Mouse (Mus musculus) left cerebral cortex, adult 18-20 months (tissue): ENCODE results near the gene Nt5c3. TPM values are rescaled to one million over a fixed set of nuclear protein-coding genes. Genes with fewer than 3 reads are reported as not detected.

Experiments
- DNase-seq, 2 experiments: peaks; one replicate each; pipeline ENCODE4 v3.0.0; 2021 to 2022; ENCODE audit warnings: low spot score in 2 of 2, mixed read lengths in 1 of 2
- total RNA-seq, 2 experiments: library from RNA; stranded (reverse); gene quantifications; 2 replicates each; pipeline ENCODE4 v1.2.3; 2021

The Nt5c3 gene
- total RNA-seq, 2 experiments from 2014 or later = 57.1 to 60.8 TPM

DNA sequence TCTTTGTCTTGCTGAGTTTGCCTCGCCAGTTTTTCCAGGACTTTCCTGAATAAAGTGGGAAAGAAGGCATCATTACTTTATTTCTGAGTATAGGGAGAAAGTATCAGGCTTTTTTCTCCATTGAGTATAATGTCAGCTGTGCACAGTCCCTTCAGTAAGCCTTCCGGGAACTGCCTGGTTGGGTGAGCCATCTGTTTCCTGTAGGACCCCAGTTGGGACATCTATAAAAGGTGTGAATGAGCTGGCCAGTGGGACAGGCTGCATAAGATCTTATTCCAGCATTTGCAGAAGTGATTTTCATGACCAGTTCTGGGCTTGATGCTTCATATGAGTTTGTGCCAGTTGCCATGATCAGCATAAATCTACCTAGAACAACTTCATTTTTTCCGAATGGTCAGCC lies 80.5 kb downstream of the Nt5c3 start:
- no peak for DNase-seq

DNA sequence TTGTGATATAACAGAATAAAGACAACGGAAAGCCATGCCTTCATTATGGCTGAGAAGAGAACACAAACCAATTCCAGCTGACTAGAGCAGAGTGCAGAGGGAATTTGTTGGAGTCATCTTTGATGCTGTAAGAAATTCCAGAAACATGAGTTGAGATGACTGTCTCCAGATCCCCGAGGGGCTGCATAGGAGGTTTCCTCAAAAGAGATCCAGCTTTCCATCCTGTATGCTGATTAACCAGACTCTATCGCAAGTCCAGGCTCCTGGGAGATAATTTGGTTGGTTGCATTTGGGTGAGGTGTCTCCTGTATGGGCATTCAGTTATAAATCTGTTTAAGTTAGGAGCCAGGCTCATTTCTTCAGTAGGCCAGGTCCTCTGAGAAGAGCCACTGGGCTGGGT lies 86.1 kb downstream of the Nt5c3 start:
- DNase-seq = no peak

DNA sequence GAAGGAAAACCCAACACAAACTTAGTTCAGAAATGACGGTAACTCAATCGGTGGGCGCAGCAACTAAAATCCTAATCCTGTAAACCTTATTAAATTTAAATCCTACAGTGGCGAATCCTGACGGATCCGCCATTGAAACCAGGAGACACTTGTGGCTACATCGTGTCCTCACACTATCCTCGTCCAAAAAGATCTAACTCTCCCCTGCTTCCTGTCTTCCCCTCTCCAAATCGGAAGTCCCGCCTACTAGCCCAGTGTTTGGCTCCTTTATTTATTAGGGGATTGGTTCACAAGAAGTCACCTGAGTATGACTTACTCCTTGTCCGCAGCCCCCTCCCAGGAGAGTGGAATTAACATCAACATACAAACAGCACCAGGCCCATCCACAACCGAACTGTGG lies 86.6 kb downstream of the Nt5c3 start:
- no peak for DNase-seq

DNA sequence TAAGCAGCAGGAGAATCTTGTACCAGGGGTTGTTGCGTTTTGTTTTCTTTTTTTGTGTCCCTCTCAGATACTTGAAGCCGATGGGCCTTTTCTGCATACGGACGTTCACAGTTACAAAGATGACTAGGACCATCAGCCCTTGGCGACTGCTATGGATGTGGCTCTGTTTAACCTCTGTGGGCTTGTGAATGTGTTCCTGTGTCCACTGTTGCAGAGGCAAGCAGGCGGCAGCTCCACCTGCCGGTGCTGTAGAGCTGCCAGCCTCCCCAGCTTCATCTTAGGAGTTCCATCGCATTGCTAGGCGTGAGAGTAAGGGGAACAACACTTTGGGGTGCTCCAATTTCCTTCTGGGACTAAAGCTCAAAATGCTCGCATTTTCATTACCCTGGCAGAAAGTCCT lies 88.2 kb downstream of the Nt5c3 start:
- peak in 1 of 2 experiments; percentile 5 for DNase-seq

DNA sequence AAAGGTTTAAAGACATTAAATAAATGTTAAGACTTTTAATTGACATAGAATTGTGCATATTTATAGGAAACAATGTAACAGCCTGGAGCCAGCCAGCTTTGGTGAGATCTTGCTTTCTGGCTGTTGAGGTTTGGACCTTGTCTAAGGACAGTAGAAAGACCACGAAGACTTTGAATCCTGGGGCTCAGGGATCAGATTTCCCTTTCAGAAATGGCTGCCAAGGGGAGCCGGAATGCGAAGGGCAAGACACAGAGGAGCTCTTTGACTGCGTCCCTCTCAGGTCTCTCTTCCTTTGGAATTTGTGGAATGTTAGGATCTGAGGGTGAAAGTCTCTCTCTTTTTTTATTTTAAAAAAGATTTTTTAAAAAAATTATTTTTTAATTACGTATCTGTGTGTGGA lies 89.0 kb downstream of the Nt5c3 start:
- no peak for DNase-seq

DNA sequence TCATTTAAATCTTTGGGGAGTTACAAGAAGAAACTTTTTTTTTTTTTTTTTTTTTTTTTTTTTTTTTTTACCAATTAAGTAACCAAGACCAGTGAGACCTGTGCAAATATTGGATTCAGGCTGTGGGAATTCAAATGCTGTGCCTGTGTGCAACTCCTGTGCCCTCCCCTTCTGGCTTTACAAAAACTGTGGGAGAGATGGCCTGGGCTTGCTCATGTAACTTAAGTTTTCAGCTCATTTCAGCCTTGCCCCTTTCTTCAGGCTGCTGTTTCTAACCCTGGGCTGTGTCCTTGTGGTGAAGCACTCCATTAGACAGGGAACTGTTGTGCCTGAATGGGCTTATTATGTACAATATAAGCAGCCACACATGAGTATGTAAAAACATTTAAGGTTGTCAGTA lies 90.9 kb downstream of the Nt5c3 start:
- DNase-seq = no peak

DNA sequence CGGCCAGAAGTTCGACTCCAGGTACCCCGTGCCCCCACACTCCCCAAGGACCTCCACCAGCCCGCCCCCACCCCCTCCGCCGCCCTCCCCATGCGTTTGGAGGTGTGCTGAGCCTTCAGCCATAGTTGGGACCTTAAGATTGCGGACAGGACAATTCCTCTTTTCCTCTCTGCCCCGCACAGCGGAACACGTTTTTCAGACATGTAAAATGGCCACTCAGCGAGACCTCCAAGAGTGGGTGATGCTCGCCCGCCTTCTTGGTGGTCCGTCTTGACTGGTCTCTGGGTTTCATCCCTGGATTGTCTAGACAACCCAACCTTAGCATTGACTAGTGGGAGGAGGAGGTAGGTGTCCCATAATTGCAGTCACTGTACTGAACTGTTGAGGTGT lies 91.3 kb downstream of the Nt5c3 start:
- DNase-seq = peak in 1 of 2 experiments; percentile 2

Other genes with a start within 250 kb of the Nt5c3 start
- 10 to 100 TPM; 12.5 to 13.8 TPM for gene Lsm5, start 219.2 kb downstream of the Nt5c3 start, total RNA-seq
- gene Avl9, start 209.0 kb downstream of the Nt5c3 start, total RNA-seq = 10 to 100 TPM; 46.5 to 48.3 TPM
- gene Kbtbd2, start 126.1 kb downstream of the Nt5c3 start, total RNA-seq = 10 to 100 TPM; 67.3 to 71.7 TPM
- gene Fkbp9, start 91.9 kb downstream of the Nt5c3 start, total RNA-seq = 10 to 100 TPM; 26.8 to 31.4 TPM
- under 1 TPM; 0.16 to 0.42 TPM for gene Vmn1r4, start 83 bp upstream of the Nt5c3 start, total RNA-seq
- gene Vmn1r5, start 46.3 kb upstream of the Nt5c3 start, total RNA-seq = not detected
- gene Vmn1r6, start 73.3 kb upstream of the Nt5c3 start, total RNA-seq = not detected
- gene Vmn1r7, start 101.4 kb upstream of the Nt5c3 start, total RNA-seq = not detected
- not detected for gene Vmn1r8, start 108.4 kb upstream of the Nt5c3 start, total RNA-seq
- not detected for gene Vmn1r9, start 142.9 kb upstream of the Nt5c3 start, total RNA-seq
- gene Vmn1r10, start 185.5 kb upstream of the Nt5c3 start, total RNA-seq = not detected
- gene Vmn1r11, start 209.5 kb upstream of the Nt5c3 start, total RNA-seq = not detected
- gene Vmn1r12, start 233.0 kb upstream of the Nt5c3 start, total RNA-seq = not detected